Mouse (Mus musculus) G1E-ER4 (cell line): Measurements from ENCODE around the gene Ccdc188. TPM values are rescaled to one million over a fixed set of nuclear protein-coding genes. Genes with fewer than 3 reads are reported as not detected.

ENCODE experiments used
- GATA1 ChIP-seq: IDR thresholded peaks from one replicate; pipeline ENCODE4 v1.8.0; 2012; ENCODE audit warnings: low read length, inconsistent platforms
- polyA plus RNA-seq: library from polyadenylated mRNA; stranded (reverse); fragments of >175 nt; gene quantifications from 2 replicates; pipeline ENCODE4 v1.2.3, GENCODE M21; 2012

Ccdc188 gene
- not detected in 2 replicates for polyA plus RNA-seq

GRCm38 (mm10) chr16:18217579-18217978 is at the start of gene Ccdc188:
Ccdc188 (plus strand) TSS chr16:18217879.
- TF ChIP-seq GATA1 = no peak

- no peak for TF ChIP-seq GATA1
These were observed 48.5 kb upstream of the Ccdc188 start for GRCm38 (mm10) chr16:18169156-18169555.

GRCm38 (mm10) chr16:18169776-18170175 is 47.9 kb upstream of the Ccdc188 start:
- no peak for TF ChIP-seq GATA1

- no peak for TF ChIP-seq GATA1
These were observed 45.3 kb upstream of the Ccdc188 start for GRCm38 (mm10) chr16:18172266-18172855.

GRCm38 (mm10) chr16:18173231-18173630 is 44.4 kb upstream of the Ccdc188 start:
- no peak for TF ChIP-seq GATA1

GRCm38 (mm10) chr16:18173788-18174187 is 43.9 kb upstream of the Ccdc188 start:
- TF ChIP-seq GATA1 = no peak

GRCm38 (mm10) chr16:18175817-18176541 is 41.7 kb upstream of the Ccdc188 start:
- TF ChIP-seq GATA1 = no peak

GRCm38 (mm10) chr16:18176758-18177157 is 40.9 kb upstream of the Ccdc188 start:
- no peak for TF ChIP-seq GATA1

GRCm38 (mm10) chr16:18179591-18179990 is 38.1 kb upstream of the Ccdc188 start:
- TF ChIP-seq GATA1 = no peak

GRCm38 (mm10) chr16:18181398-18181797 is 36.3 kb upstream of the Ccdc188 start:
- no peak for TF ChIP-seq GATA1

GRCm38 (mm10) chr16:18182766-18183165 is 34.9 kb upstream of the Ccdc188 start:
- TF ChIP-seq GATA1 = no peak

- no peak for TF ChIP-seq GATA1
These were observed 31.8 kb upstream of the Ccdc188 start for GRCm38 (mm10) chr16:18185715-18186449.

GRCm38 (mm10) chr16:18186798-18187197 is 30.9 kb upstream of the Ccdc188 start:
- no peak for TF ChIP-seq GATA1

- no peak for TF ChIP-seq GATA1
These were observed 30.5 kb upstream of the Ccdc188 start for GRCm38 (mm10) chr16:18187221-18187620.

- TF ChIP-seq GATA1 = no peak
These were observed 26.7 kb upstream of the Ccdc188 start for GRCm38 (mm10) chr16:18191006-18191405.

- no peak for TF ChIP-seq GATA1
These were observed 23.3 kb upstream of the Ccdc188 start for GRCm38 (mm10) chr16:18194208-18194985.
